Mouse (Mus musculus): Measurements from ENCODE around the gene Jup. TPM values are rescaled to one million over a fixed set of nuclear protein-coding genes. Genes with fewer than 3 reads are reported as not detected.

Jup gene
- polyA plus RNA-seq, 1 experiment from 2014 or later = 33.3 TPM

DNA sequence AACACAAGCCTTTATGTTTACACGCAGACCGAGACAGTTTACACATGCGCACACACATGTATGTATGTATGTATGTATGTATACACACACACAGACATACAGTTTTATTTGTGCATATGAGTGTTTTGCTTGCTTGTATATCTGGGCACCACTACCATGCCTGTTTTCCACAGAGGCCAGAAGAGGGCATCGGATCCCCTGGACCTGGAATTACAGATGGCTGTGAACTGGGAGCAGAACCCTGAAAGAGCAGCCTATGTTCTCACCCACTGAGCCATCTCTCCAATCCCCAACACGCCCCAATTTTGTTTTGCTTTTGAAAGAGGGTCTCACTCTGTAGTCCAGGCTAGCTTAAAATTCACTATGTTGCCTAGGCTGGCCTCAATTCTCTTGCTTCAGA is 40.2 kb downstream of the Jup start:
- no peak for ATAC-seq
- 53% methylated on average over 5 of the region's 5 CpGs for WGBS
- DNase-seq (ENCODE audit: low spot score) = no peak

DNA sequence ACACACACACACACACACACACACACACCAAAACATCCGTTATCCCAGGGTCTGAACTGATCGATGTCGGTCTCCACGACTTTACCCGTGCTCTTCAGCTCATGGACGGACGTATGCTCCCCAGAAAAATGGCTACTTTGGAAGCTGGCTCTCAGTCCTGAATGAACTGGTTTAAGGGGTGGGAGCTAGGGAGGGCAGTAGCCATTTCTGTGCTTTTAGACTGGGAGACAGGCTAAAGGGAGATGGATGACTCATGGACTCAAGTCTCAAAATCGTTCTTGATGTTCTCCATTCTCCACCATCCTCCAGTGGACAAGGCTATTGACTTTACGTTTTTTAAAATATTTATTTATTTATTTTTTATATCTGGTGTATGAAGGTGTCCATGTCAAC is 40.7 kb downstream of the Jup start:
- no peak for DNase-seq (ENCODE audit: low spot score)
- no peak for ATAC-seq
- 13% methylated on average over 9 of the region's 9 CpGs for WGBS

More for the DNA sequence above, 40.2 kb downstream of the Jup start:
- Histone ChIP-seq H3K4me3 (ENCODE audit: low read depth, low read length) (no peak overlapping the region), H3K4me2 (ENCODE audit: low read length) (no peak overlapping the region), H3K27me3 (replicated peaks; ENCODE audit: control insufficient read depth, insufficient read depth, low read length) (no peaks in the 10 kb centered on the region), H3K9me3 (replicated peaks; ENCODE audit: control insufficient read depth, low read length) (no peaks in the 10 kb centered on the region), H3K9ac (ENCODE audit: low read length) (no peak overlapping the region), H3K36me3 (ENCODE audit: control insufficient read depth, insufficient read depth, low read length) (peaks cover 10% of the 10 kb centered on the region), H3K27ac (ENCODE audit: low read depth, low read length) (no peak overlapping the region), H3K4me1 (ENCODE audit: control insufficient read depth, insufficient read depth, low read length) (peaks cover 3% of the 10 kb centered on the region; the same call in 1 of the 2 replicates)

GRCm38 (mm10) chr11:100355972-100356818 is 41.4 kb downstream of the Jup start, which contains the start of gene Hap1:
Gene Hap1, minus strand, starts transcription at chr11:100356128.
- peak within 1 kb of the TSS; percentile 82 for H3K4me3 ChIP-seq (ENCODE audit: low read depth, low read length)

More for the DNA sequence above, 40.7 kb downstream of the Jup start:
- Histone ChIP-seq H3K27me3 (replicated peaks; ENCODE audit: control insufficient read depth, insufficient read depth, low read length) (no peaks in the 10 kb centered on the region), H3K4me3 (ENCODE audit: low read depth, low read length) (peak overlapping the region; percentile 82), H3K9me3 (replicated peaks; ENCODE audit: control insufficient read depth, low read length) (no peaks in the 10 kb centered on the region), H3K4me1 (ENCODE audit: control insufficient read depth, insufficient read depth, low read length) (peaks cover 3% of the 10 kb centered on the region; the same call in 1 of the 2 replicates), H3K4me2 (ENCODE audit: low read length) (peak overlapping the region; percentile 99), H3K9ac (ENCODE audit: low read length) (peak overlapping the region; percentile 84; the same call in 1 of the 2 replicates), H3K36me3 (ENCODE audit: control insufficient read depth, insufficient read depth, low read length) (peaks cover 10% of the 10 kb centered on the region), H3K27ac (ENCODE audit: low read depth, low read length) (no peak overlapping the region)

DNA sequence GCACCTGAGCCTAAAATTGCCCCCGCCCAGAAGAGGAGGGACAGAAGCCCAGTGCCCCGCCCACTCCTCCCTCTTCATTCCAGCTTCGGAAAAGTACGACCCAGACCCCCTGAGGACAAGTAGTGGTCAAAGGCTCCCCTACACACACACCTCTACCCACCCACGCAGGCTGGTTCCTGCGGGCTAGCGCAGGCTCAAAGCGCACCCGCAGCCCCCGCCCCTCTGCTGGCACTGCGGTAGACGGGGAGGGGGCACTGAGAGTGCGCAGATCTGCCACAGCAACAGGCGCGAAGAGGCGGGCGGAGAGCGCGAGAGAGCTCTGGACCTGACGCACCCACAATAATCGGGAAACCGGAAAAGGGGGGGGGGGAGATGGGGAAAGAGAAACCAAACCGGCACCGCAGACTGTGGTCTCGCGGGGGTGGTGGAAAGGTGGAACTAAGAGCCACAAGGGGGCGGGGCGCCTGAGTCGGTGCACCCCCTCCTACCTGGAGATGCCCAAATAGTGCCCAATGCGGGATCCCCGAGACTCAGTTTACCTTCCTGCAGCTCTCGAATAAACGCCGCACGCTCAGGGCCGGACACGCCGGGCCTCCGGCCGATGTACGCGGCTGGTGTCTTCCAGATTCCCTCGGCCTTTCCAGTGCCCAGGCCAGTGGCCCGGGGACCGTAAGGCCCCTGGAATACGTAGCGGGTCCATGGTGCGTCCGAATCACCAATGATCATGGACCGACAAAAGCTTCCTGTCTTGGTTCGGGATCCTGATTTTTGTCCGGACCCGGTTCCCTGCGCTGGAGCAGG is 42.2 kb downstream of the Jup start:
- under 1% methylated on average over 51 of the region's 54 CpGs for WGBS
- peak overlapping the region; percentile 61 for H3K27ac ChIP-seq (ENCODE audit: low read depth, low read length)
- H3K9ac ChIP-seq (ENCODE audit: low read length) = peak overlapping the region; percentile 84

More at GRCm38 (mm10) chr11:100355972-100356818, 41.4 kb downstream of the Jup start, which contains the start of gene Hap1:
- DNase-seq (ENCODE audit: low spot score) (peak; percentile 87), ATAC-seq (peak; percentile 73)
- no peaks in the 10 kb centered on the region for H3K9me3 ChIP-seq (replicated peaks; ENCODE audit: control insufficient read depth, low read length)
- no peaks in the 10 kb centered on the region for H3K27me3 ChIP-seq (replicated peaks; ENCODE audit: control insufficient read depth, insufficient read depth, low read length)
- peak within 1 kb of the TSS; percentile 99 for H3K4me2 ChIP-seq (ENCODE audit: low read length)
- peaks cover 14% of the 10 kb centered on the region for H3K36me3 ChIP-seq (ENCODE audit: control insufficient read depth, insufficient read depth, low read length)
- peak within 1 kb of the TSS; percentile 61 for H3K27ac ChIP-seq (ENCODE audit: low read depth, low read length)
- H3K4me1 ChIP-seq (ENCODE audit: control insufficient read depth, insufficient read depth, low read length) = peaks cover 3% of the 10 kb centered on the region; the same call in 1 of the 2 replicates
- H3K9ac ChIP-seq (ENCODE audit: low read length) = peak within 1 kb of the TSS; percentile 84
- 1% methylated on average over 49 of the region's 49 CpGs for WGBS

DNA sequence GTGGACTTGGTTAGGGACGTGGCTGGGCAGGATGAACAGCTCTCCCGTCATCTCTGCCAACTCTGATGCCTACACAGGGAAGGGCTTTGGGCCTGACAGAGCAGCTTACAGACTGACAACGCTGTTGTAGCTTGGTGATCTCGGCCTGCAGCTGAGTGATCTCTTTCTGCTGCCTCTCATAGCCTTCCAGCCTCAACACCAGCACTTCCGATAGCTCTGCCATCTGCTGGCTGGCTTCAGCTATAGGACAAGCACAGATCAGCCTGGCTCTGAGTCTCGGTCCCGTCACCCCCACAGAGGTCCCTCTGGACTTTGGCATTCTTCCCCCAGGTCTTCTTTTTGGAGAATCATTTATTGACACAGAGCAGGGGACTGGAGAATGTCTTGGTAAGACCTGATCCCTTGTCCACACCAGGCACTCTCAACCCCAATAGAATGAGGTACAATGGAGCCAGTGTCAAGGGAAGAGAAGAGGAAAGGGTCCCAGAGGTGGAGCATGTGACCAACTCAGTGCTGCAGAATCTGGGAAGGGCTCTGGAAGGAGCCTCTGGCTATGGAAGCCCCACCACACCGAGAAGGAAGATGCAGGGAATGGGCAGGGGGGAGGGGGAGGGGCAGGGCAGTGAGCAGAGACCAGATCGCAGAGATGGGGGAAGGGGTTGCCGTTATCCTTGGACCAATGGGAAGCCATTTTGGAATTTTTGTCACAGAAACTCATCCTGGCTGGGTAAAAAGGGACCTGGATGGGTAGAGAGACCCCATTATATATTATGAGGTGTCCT is 45.3 kb downstream of the Jup start:
- Histone ChIP-seq H3K4me2 (ENCODE audit: low read length) (no peak overlapping the region), H3K27ac (ENCODE audit: low read depth, low read length) (no peak overlapping the region)

More for the DNA sequence above, 42.2 kb downstream of the Jup start:
- DNase-seq (ENCODE audit: low spot score) (peak; percentile 68), ATAC-seq (peak; percentile 63)
- Histone ChIP-seq H3K36me3 (ENCODE audit: control insufficient read depth, insufficient read depth, low read length) (peaks cover 18% of the 10 kb centered on the region), H3K9me3 (replicated peaks; ENCODE audit: control insufficient read depth, low read length) (no peaks in the 10 kb centered on the region), H3K4me1 (ENCODE audit: control insufficient read depth, insufficient read depth, low read length) (peaks cover 3% of the 10 kb centered on the region; the same call in 1 of the 2 replicates), H3K4me3 (ENCODE audit: low read depth, low read length) (peak overlapping the region; percentile 82), H3K4me2 (ENCODE audit: low read length) (peak overlapping the region; percentile 99), H3K27me3 (replicated peaks; ENCODE audit: control insufficient read depth, insufficient read depth, low read length) (no peaks in the 10 kb centered on the region)

DNA sequence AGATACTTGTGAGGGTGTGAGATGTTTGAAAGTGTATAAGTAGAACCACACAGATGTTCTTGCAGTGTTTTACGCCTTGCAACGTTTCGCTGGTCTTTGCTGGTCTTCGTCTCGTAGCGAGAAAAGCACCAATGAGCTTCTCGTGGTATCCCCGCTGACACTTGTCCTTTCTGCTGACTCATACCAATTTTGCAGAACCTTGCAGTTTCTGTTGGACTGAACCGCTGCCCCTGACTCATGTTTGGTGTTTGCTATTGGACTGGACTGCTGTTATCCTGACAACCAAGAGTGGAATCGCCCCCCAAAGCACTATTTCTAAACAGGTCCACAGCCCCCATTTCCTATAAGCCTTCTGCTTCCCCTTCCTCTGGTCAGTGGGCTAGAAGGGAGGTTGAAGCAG is 53.3 kb downstream of the Jup start:
- 96% methylated on average over 10 of the region's 10 CpGs for WGBS
- no peak for DNase-seq (ENCODE audit: low spot score)
- no peaks in the 10 kb centered on the region for H3K4me1 ChIP-seq (ENCODE audit: control insufficient read depth, insufficient read depth, low read length)

More for the DNA sequence above, 45.3 kb downstream of the Jup start:
- Histone ChIP-seq H3K4me1 (ENCODE audit: control insufficient read depth, insufficient read depth, low read length) (peaks cover 3% of the 10 kb centered on the region; the same call in 1 of the 2 replicates), H3K9ac (ENCODE audit: low read length) (peak overlapping the region; percentile 51), H3K9me3 (replicated peaks; ENCODE audit: control insufficient read depth, low read length) (no peaks in the 10 kb centered on the region), H3K36me3 (ENCODE audit: control insufficient read depth, insufficient read depth, low read length) (peaks cover 21% of the 10 kb centered on the region), H3K4me3 (ENCODE audit: low read depth, low read length) (no peak overlapping the region), H3K27me3 (replicated peaks; ENCODE audit: control insufficient read depth, insufficient read depth, low read length) (no peaks in the 10 kb centered on the region)
- no peak for ATAC-seq
- peak; percentile 57 for DNase-seq (ENCODE audit: low spot score)
- 40% methylated on average over 10 of the region's 10 CpGs for WGBS

GRCm38 (mm10) chr11:100335731-100336130 is 61.8 kb downstream of the Jup start:
- ATAC-seq (peak; percentile 46; the same call in 1 of the 2 replicates), DNase-seq (ENCODE audit: low spot score) (peak; percentile 76)
- 47% methylated on average over 3 of the region's 3 CpGs for WGBS
- Histone ChIP-seq H3K4me1 (ENCODE audit: control insufficient read depth, insufficient read depth, low read length) (peaks cover 12% of the 10 kb centered on the region; the same call in 1 of the 2 replicates), H3K4me2 (ENCODE audit: low read length) (no peak overlapping the region), H3K9me3 (replicated peaks; ENCODE audit: control insufficient read depth, low read length) (no peaks in the 10 kb centered on the region), H3K4me3 (ENCODE audit: low read depth, low read length) (no peak overlapping the region), H3K27me3 (replicated peaks; ENCODE audit: control insufficient read depth, insufficient read depth, low read length) (no peaks in the 10 kb centered on the region), H3K36me3 (ENCODE audit: control insufficient read depth, insufficient read depth, low read length) (no peaks in the 10 kb centered on the region), H3K27ac (ENCODE audit: low read depth, low read length) (peak overlapping the region; percentile 28; the same call in 1 of the 2 replicates), H3K9ac (ENCODE audit: low read length) (no peak overlapping the region)

More for the DNA sequence above, 53.3 kb downstream of the Jup start:
- Histone ChIP-seq H3K27ac (ENCODE audit: low read depth, low read length) (no peak overlapping the region), H3K9ac (ENCODE audit: low read length) (no peak overlapping the region), H3K27me3 (replicated peaks; ENCODE audit: control insufficient read depth, insufficient read depth, low read length) (no peaks in the 10 kb centered on the region), H3K4me2 (ENCODE audit: low read length) (no peak overlapping the region), H3K4me3 (ENCODE audit: low read depth, low read length) (no peak overlapping the region), H3K36me3 (ENCODE audit: control insufficient read depth, insufficient read depth, low read length) (0 out of 2 replicates have a peak, but pooled peaks cover 4% of the 10 kb centered on the region), H3K9me3 (replicated peaks; ENCODE audit: control insufficient read depth, low read length) (no peaks in the 10 kb centered on the region)
- no peak for ATAC-seq

DNA sequence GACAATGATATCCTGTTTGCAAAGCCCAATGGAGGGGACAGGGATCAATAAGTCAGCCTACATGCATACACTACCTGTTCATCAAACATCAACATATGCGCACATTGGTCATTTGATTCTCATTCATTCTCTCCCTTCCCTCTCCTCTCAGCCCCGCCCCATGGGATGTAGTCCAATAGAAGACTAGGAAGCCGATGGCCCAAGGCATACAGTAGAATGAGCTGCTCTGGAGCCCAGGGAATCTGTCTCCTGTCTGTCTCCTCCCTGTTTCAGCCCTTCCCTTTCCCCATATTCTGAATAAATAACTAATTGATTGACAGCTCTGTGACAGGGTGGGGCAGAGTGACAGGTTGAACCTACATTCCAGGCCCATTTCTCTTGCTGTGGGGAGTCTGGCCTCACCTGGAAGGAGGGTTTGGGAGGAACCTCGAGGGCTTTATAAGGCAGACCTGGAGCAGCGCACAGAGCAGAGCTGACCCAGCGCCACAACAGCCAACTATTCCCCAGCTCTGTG is 63.6 kb downstream of the Jup start, which contains the start of gene Gast:
Gast (plus strand) TSS at position 464 of the 514 bp plus-strand sequence.
- DNase-seq (ENCODE audit: low spot score) = no peak
- H3K4me2 ChIP-seq (ENCODE audit: low read length) = no peak within 1 kb of the TSS
- WGBS = 76% methylated on average over 6 of the region's 6 CpGs

More for the DNA sequence above, 63.6 kb downstream of the Jup start, which contains the start of gene Gast:
- H3K9me3 ChIP-seq (replicated peaks; ENCODE audit: control insufficient read depth, low read length) = no peaks in the 10 kb centered on the region
- H3K27ac ChIP-seq (ENCODE audit: low read depth, low read length) = peak within 1 kb of the TSS; percentile 86
- H3K27me3 ChIP-seq (replicated peaks; ENCODE audit: control insufficient read depth, insufficient read depth, low read length) = no peaks in the 10 kb centered on the region
- no peak within 1 kb of the TSS for H3K9ac ChIP-seq (ENCODE audit: low read length)
- peaks cover 20% of the 10 kb centered on the region for H3K4me1 ChIP-seq (ENCODE audit: control insufficient read depth, insufficient read depth, low read length)
- no peaks in the 10 kb centered on the region for H3K36me3 ChIP-seq (ENCODE audit: control insufficient read depth, insufficient read depth, low read length)
- H3K4me3 ChIP-seq (ENCODE audit: low read depth, low read length) = no peak within 1 kb of the TSS
- no peak for ATAC-seq

All from forebrain, embryonic 14.5 days (tissue).